Mouse (Mus musculus) MEL (cell line): ENCODE data around the gene 9330182O14Rik. TPM values are rescaled to one million over a fixed set of nuclear protein-coding genes. Genes with fewer than 3 reads are reported as not detected.

Experiments
- DNase-seq: peaks from one replicate; pipeline ENCODE4 v3.0.0; 2011; ENCODE audit warnings: low read depth, low spot score
- H3K27ac ChIP-seq: 2 replicates; pipeline ENCODE4 v1.5.1; 2012; ENCODE audit warnings: low read depth, mild to moderate bottlenecking, control low read depth, low read length, moderate library complexity; ENCODE audit not compliant: control insufficient read depth
- H3K27me3 ChIP-seq, 2 experiments: fragments of 150-350 bp in 1 of 2; sonication (generic) in 1 of 2; 2 replicates each; pipeline ENCODE4 v1.6.1; 2012; ENCODE audit warnings: low read length in 2 of 2, mild to moderate bottlenecking in 2 of 2, improper control_type of control experiment in 1 of 2, moderate library complexity in 1 of 2; ENCODE audit not compliant: insufficient read depth in 2 of 2, control insufficient read depth in 1 of 2
- H3K36me3 ChIP-seq, 2 experiments: 2 replicates each; pipeline ENCODE4 v1.6.1; 2012 to 2014; ENCODE audit warnings: low read length in 2 of 2, improper control_type of control experiment in 1 of 2, inconsistent platforms in 1 of 2, mild to moderate bottlenecking in 1 of 2; ENCODE audit not compliant: insufficient read depth in 2 of 2, control insufficient read depth in 1 of 2
- H3K4me1 ChIP-seq, 2 experiments: fragments of 150-350 bp in 1 of 2; sonication (generic) in 1 of 2; 2 replicates each; pipeline ENCODE4 v1.6.1; 2012; ENCODE audit warnings: low read length in 2 of 2, improper control_type of control experiment in 1 of 2, mild to moderate bottlenecking in 1 of 2; ENCODE audit not compliant: insufficient read depth in 2 of 2, control insufficient read depth in 1 of 2
- H3K4me3 ChIP-seq, 2 experiments: fragments of 150-350 bp in 1 of 2; sonication (generic) in 1 of 2; 2 replicates each; pipeline ENCODE4 v1.5.1; 2012; ENCODE audit warnings: low read depth in 2 of 2, low read length in 2 of 2, mild to moderate bottlenecking in 2 of 2, moderate library complexity in 2 of 2, control low read depth in 1 of 2, improper control_type of control experiment in 1 of 2; ENCODE audit not compliant: control insufficient read depth in 1 of 2, insufficient read depth in 1 of 2
- H3K79me2 ChIP-seq: 2 replicates; pipeline ENCODE4 v1.6.1; 2012; ENCODE audit warnings: mild to moderate bottlenecking, low read length, moderate library complexity; ENCODE audit not compliant: control insufficient read depth, poor library complexity, insufficient read depth
- H3K9ac ChIP-seq: 2 replicates; pipeline ENCODE4 v1.6.1; 2012; ENCODE audit warnings: low read depth, mild to moderate bottlenecking, control low read depth, low read length, moderate library complexity; ENCODE audit not compliant: control insufficient read depth, poor library complexity, severe bottlenecking
- H3K9me3 ChIP-seq: fragments of 150-350 bp; sonication (generic); replicated peaks from 2 replicates; pipeline ENCODE4 v1.6.1; 2012; ENCODE audit warnings: mild to moderate bottlenecking, low read length, improper control_type of control experiment, moderate library complexity; ENCODE audit not compliant: insufficient read depth
- BHLHE40 ChIP-seq: IDR thresholded peaks from 2 replicates; pipeline ENCODE4 v1.6.1; 2012; ENCODE audit warnings: low read depth, mild to moderate bottlenecking, inconsistent platforms, low read length, improper control_type of control experiment, borderline replicate concordance
- CTCF ChIP-seq, 3 experiments: IDR thresholded peaks in 2 of 3; conservative IDR thresholded peaks in 1 of 3; 2 replicates each; pipeline ENCODE4 v1.5.1; 2011 to 2012; ENCODE audit warnings: low read length in 3 of 3, low read depth in 2 of 3, mild to moderate bottlenecking in 2 of 3, improper control_type of control experiment in 1 of 3, inconsistent platforms in 1 of 3, mixed read lengths in 1 of 3, moderate library complexity in 1 of 3; ENCODE audit not compliant: control insufficient read depth in 1 of 3, insufficient read depth in 1 of 3, poor library complexity in 1 of 3, severe bottlenecking in 1 of 3
- EP300 ChIP-seq, 2 experiments: IDR thresholded peaks; 2 replicates each; pipeline ENCODE4 v1.6.1; 2011; ENCODE audit warnings: improper control_type of control experiment in 2 of 2, low read length in 2 of 2, low read depth in 1 of 2, mild to moderate bottlenecking in 1 of 2
- GABPA ChIP-seq: IDR thresholded peaks from 2 replicates; pipeline ENCODE4 v1.6.1; 2012; ENCODE audit warnings: low read depth, mild to moderate bottlenecking, inconsistent platforms, low read length, improper control_type of control experiment, moderate library complexity
- JUND ChIP-seq: IDR thresholded peaks from 2 replicates; pipeline ENCODE4 v1.6.1; 2011; ENCODE audit warnings: low read depth, mild to moderate bottlenecking, improper control_type of control experiment, low read length
- KAT2A ChIP-seq: conservative IDR thresholded peaks from 2 replicates; pipeline ENCODE4 v1.6.1; 2012; ENCODE audit warnings: low read depth, low read length, improper control_type of control experiment, inconsistent platforms
- MAFK ChIP-seq: IDR thresholded peaks from 2 replicates; pipeline ENCODE4 v1.6.1; 2011; ENCODE audit warnings: low read depth, mild to moderate bottlenecking, low read length, improper control_type of control experiment, borderline replicate concordance
- MAX ChIP-seq: IDR thresholded peaks from 2 replicates; pipeline ENCODE4 v1.6.1; 2011; ENCODE audit warnings: low read length, improper control_type of control experiment
- MEF2A ChIP-seq: IDR thresholded peaks from 2 replicates; pipeline ENCODE4 v1.6.1; 2014; ENCODE audit warnings: low read depth, mild to moderate bottlenecking, inconsistent platforms, low read length, improper control_type of control experiment; ENCODE audit not compliant: poor library complexity, insufficient replicate concordance, severe bottlenecking; ENCODE audit errors: extremely low read depth
- MXI1 ChIP-seq: IDR thresholded peaks from 2 replicates; pipeline ENCODE4 v1.6.1; 2011; ENCODE audit warnings: mild to moderate bottlenecking, low read depth, low read length, improper control_type of control experiment
- MYB ChIP-seq: IDR thresholded peaks from 2 replicates; pipeline ENCODE4 v1.6.1; 2011; ENCODE audit warnings: mild to moderate bottlenecking, low read depth, low read length, improper control_type of control experiment
- MYC ChIP-seq: IDR thresholded peaks from 2 replicates; pipeline ENCODE4 v1.6.1; 2011; ENCODE audit warnings: low read depth, mild to moderate bottlenecking, low read length, improper control_type of control experiment, moderate library complexity
- NRF1 ChIP-seq: IDR thresholded peaks from 2 replicates; pipeline ENCODE4 v1.6.1; 2014; ENCODE audit warnings: low read depth, mild to moderate bottlenecking, inconsistent platforms, low read length, improper control_type of control experiment, moderate library complexity; ENCODE audit not compliant: poor library complexity, insufficient read depth, severe bottlenecking
- POLR2AphosphoS5 ChIP-seq: IDR thresholded peaks from 2 replicates; pipeline ENCODE4 v1.6.1; 2012; ENCODE audit warnings: low read depth, borderline replicate concordance, mild to moderate bottlenecking, inconsistent platforms, low read length, moderate library complexity, mixed read lengths
- SIN3A ChIP-seq: IDR thresholded peaks from 2 replicates; pipeline ENCODE4 v1.6.1; 2012; ENCODE audit warnings: low read length, improper control_type of control experiment, inconsistent platforms
- TBP ChIP-seq: IDR thresholded peaks from 2 replicates; pipeline ENCODE4 v1.8.0; 2011; ENCODE audit warnings: low read depth, low read length, improper control_type of control experiment
- UBTF ChIP-seq: IDR thresholded peaks from 2 replicates; pipeline ENCODE4 v1.6.1; 2012; ENCODE audit warnings: low read depth, mild to moderate bottlenecking, inconsistent platforms, low read length, improper control_type of control experiment, moderate library complexity, borderline replicate concordance; ENCODE audit not compliant: insufficient read depth
- ZC3H11A ChIP-seq: IDR thresholded peaks from 2 replicates; pipeline ENCODE4 v1.6.1; 2012; ENCODE audit warnings: low read depth, mild to moderate bottlenecking, inconsistent platforms, low read length, improper control_type of control experiment
- ZKSCAN1 ChIP-seq: IDR thresholded peaks from 2 replicates; pipeline ENCODE4 v1.6.1; 2012; ENCODE audit warnings: low read depth, mild to moderate bottlenecking, inconsistent platforms, low read length, improper control_type of control experiment, moderate library complexity
- ZNF384 ChIP-seq: IDR thresholded peaks from 2 replicates; pipeline ENCODE4 v1.6.1; 2012; ENCODE audit warnings: low read depth, mild to moderate bottlenecking, inconsistent platforms, low read length, improper control_type of control experiment
- polyA plus RNA-seq, 2 experiments: library from polyadenylated mRNA; stranded (reverse) in 1 of 2; unstranded in 1 of 2; fragments of >175 nt in 1 of 2; fragments of >200 nt in 1 of 2; gene quantifications; 2 replicates each; pipeline versions ENCODE4 v1.2.1 to v1.2.4; 2012; ENCODE audit warnings: low replicate concordance in 2 of 2, low read depth in 1 of 2; ENCODE audit not compliant: insufficient read length in 2 of 2, insufficient read depth in 1 of 2, missing spikeins in 1 of 2
- total RNA-seq: library from RNA; depleted of rRNA; stranded (reverse); fragments of 300-350 nt; gene quantifications from 2 replicates; pipeline ENCODE4 v1.2.3, GENCODE M21; 2012

The 9330182O14Rik gene
- total and polyA plus RNA-seq, 3 experiments, result not detected

- no peak for DNase-seq
- no peak overlapping the region for H3K4me3 ChIP-seq
- no peaks in the 10 kb centered on the region for H3K79me2 ChIP-seq
- peaks cover 0 to 2% of the 10 kb centered on the region in 2 experiments; a peak in 1 of 4 replicates for H3K27me3 ChIP-seq
- no peak overlapping the region for H3K27ac ChIP-seq
- H3K9ac ChIP-seq, result no peak overlapping the region
- H3K36me3 ChIP-seq, result no peaks in the 10 kb centered on the region
- no peak for TF ChIP-seq EP300 (IDR thresholded peaks at IDR 0.05; ENCODE audit: low read depth in 1 of 2, low read length in 2 of 2)
- TF ChIP-seq CTCF (IDR thresholded peaks at IDR 0.05 in 2 of 3, conservative IDR thresholded peaks at IDR 0.05 in 1 of 3; ENCODE audit: control insufficient read depth in 1 of 3, insufficient read depth in 1 of 3, low read depth in 2 of 3, low read length in 3 of 3, poor library complexity in 1 of 3, severe bottlenecking in 1 of 3), result no peak
- no peak for TF ChIP-seq TBP
- TF ChIP-seq GABPA, result no peak
- TF ChIP-seq MAFK, result no peak
- no peak for TF ChIP-seq MXI1
- TF ChIP-seq UBTF, result no peak
- TF ChIP-seq ZNF384, result no peak
- no peak for TF ChIP-seq NRF1
- no peak for TF ChIP-seq MYC
- TF ChIP-seq ZC3H11A, result no peak
- TF ChIP-seq POLR2AphosphoS5, result no peak
- no peak for TF ChIP-seq ZKSCAN1
- TF ChIP-seq MEF2A, result no peak
- no peak for TF ChIP-seq KAT2A
- no peak for TF ChIP-seq MYB
- no peaks in the 10 kb centered on the region for H3K4me1 ChIP-seq
- no peaks in the 10 kb centered on the region for H3K9me3 ChIP-seq
Measured at GRCm38 (mm10) chr15:40105712-40106111, 28.5 kb upstream of the 9330182O14Rik start.

DNA sequence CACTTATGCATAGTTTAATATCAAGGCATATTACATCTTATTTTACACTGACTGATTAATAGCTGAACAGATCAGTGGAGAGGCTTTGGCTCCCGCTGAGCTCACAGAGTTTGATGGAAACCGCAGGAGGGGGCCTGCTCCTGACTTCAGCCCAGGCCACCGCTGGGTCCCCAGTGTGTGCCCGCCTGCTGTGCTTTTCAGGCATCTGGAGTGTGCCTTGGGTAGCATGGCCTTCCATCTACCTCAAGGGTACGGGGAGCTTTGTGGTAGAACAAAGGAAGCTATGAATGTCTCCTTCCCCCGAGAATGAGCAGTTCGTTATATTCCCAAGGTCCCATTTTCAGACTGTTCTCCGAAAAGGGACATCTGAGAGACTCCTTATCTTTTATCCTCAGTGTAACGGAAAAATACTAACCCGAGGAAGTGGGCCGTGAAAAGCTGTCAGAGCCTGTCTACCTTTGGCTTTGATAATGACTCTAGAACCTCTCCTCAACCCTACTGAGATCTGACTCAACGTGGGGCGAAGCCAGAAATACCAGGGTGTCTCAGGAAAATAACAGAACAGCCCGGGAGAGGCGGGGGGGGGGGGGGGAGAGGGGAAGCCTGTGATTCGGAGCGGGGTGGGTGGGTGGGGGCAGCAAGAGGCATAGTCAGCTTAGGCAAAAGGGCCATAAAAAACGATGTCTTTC, 20.1 kb upstream of the 9330182O14Rik start:
- no peak for TF ChIP-seq SIN3A
- no peak for TF ChIP-seq JUND
- no peak for TF ChIP-seq TBP
- TF ChIP-seq ZKSCAN1, result no peak
- no peak for TF ChIP-seq ZNF384
- TF ChIP-seq BHLHE40, result no peak
- no peak for TF ChIP-seq MAX
- Histone ChIP-seq H3K27ac (no peak overlapping the region), H3K4me1 (no peaks in the 10 kb centered on the region), H3K36me3 (no peaks in the 10 kb centered on the region), H3K4me3 (no peak overlapping the region), H3K9me3 (no peaks in the 10 kb centered on the region), H3K27me3 (no peaks in the 10 kb centered on the region), H3K9ac (no peak overlapping the region), H3K79me2 (no peaks in the 10 kb centered on the region)
- DNase-seq, result no peak
